ENCODE assay signal across 19 mouse cellular contexts in genomic region chr17:46771025-46771424, GRCm38 (mm10). TPM values are rescaled to one million over a fixed set of nuclear protein-coding genes. Genes with fewer than 3 reads are reported as not detected.
DNase-seq lines count a peak whose midpoint lies in the region; ATAC-seq and TF ChIP-seq lines count a peak whose summit lies in the region.
"Had no signal": no experiment of that assay in that cellular context is flagged by ENCODE, and none has a peak within 500 bp of the region (broad histone marks: within the 10 kb centered on the region; RNA-seq: fewer than 3 reads in every experiment).

No protein-coding gene starts in this region.

- H3K4me3 ChIP-seq in hindbrain, postnatal 0 days (ENCODE audit: low read length): no peak overlapping the region
- H3K4me3 ChIP-seq in hindbrain, embryonic 11.5 days (ENCODE audit: low read depth, low read length): no peak overlapping the region
- no peak overlapping the region for H3K4me3 ChIP-seq in lung, postnatal 0 days (ENCODE audit: low read depth, low read length)

- TF ChIP-seq EP300 in lung, postnatal 0 days (IDR thresholded peaks at IDR 0.05): no peak

- no peak overlapping the region for H3K9ac ChIP-seq in hindbrain, postnatal 0 days (replicated peaks; ENCODE audit: low read length)
- no peak overlapping the region for H3K9ac ChIP-seq in hindbrain, embryonic 11.5 days (ENCODE audit: low read depth, low read length)
- H3K9ac ChIP-seq in lung, postnatal 0 days (replicated peaks; ENCODE audit: low read depth): no peak overlapping the region

- no peaks in the 10 kb centered on the region for H3K9me3 ChIP-seq in hindbrain, postnatal 0 days (ENCODE audit: low read length)
- H3K9me3 ChIP-seq in hindbrain, embryonic 11.5 days (ENCODE audit: control insufficient read depth, low read length): no peaks in the 10 kb centered on the region
- no peaks in the 10 kb centered on the region for H3K9me3 ChIP-seq in lung, postnatal 0 days (ENCODE audit: low read length)
- H3K9me3 ChIP-seq: embryonic facial prominence, embryonic 10.5 days; G1E; limb, embryonic 13.5 days; midbrain, embryonic 10.5 days had no signal

- WGBS in hindbrain, postnatal 0 days: 73% methylated on average over 4 of the region's 4 CpGs
- WGBS in hindbrain, embryonic 11.5 days: 88% methylated on average over 4 of the region's 4 CpGs
- WGBS in lung, postnatal 0 days: 88% methylated on average over 4 of the region's 4 CpGs

- H3K4me1 ChIP-seq in hindbrain, postnatal 0 days (ENCODE audit: insufficient read depth, low read length): no peaks in the 10 kb centered on the region; the same call in 1 of the 2 replicates
- 0 out of 2 replicates have a peak, but pooled peaks cover 3% of the 10 kb centered on the region for H3K4me1 ChIP-seq in hindbrain, embryonic 11.5 days (replicated peaks; ENCODE audit: control insufficient read depth, insufficient read depth, low read length)
- H3K4me1 ChIP-seq in lung, postnatal 0 days (ENCODE audit: insufficient read depth, low read depth, low read length): peaks cover 3% of the 10 kb centered on the region; the same call in 1 of the 2 replicates

- TF ChIP-seq CTCF in hindbrain, postnatal 0 days (IDR thresholded peaks at IDR 0.05; ENCODE audit: low read depth): peak; percentile 55
- peak; percentile 39 for TF ChIP-seq CTCF in lung, postnatal 0 days (IDR thresholded peaks at IDR 0.05)

- DNase-seq in cerebellum, postnatal 14 days: peak; percentile 25 to 40
- no peak for DNase-seq in cerebellum, adult 8-10 months
- DNase-seq in hindbrain, postnatal 0 days (ENCODE audit: low spot score): peak; percentile 40
- no peak for DNase-seq in hindbrain, embryonic 11.5 days (ENCODE audit: low spot score)
- DNase-seq in lung, postnatal 0 days (ENCODE audit: low spot score): no peak
- DNase-seq in lung, postnatal 10 days: no peak
- peak; percentile 26 for DNase-seq in retina, embryonic 14.5 days (ENCODE audit: low spot score)
- DNase-seq: adrenal gland, postnatal 10 days; B cell, adult 2 months; cerebellum, adult 18-20 months; kidney, adult 18-20 months; right cerebral cortex, adult 18-20 months; spleen, adult 18-20 months had no signal

- no peak overlapping the region for H3K27ac ChIP-seq in hindbrain, postnatal 0 days
- H3K27ac ChIP-seq in hindbrain, embryonic 11.5 days (ENCODE audit: low read depth, low read length): no peak overlapping the region
- no peak overlapping the region for H3K27ac ChIP-seq in lung, postnatal 0 days (ENCODE audit: low read length)

- no peak for ATAC-seq in hindbrain, postnatal 0 days
- no peak for ATAC-seq in hindbrain, embryonic 11.5 days (ENCODE audit: low FRiP score)
- no peak for ATAC-seq in lung, postnatal 0 days
- no peak for ATAC-seq in erythroblast, adult 5-6 weeks (replicated peaks; ENCODE audit: low FRiP score, poor library complexity, severe bottlenecking)

- H3K36me3 ChIP-seq in hindbrain, postnatal 0 days (ENCODE audit: insufficient read depth, low read length): peaks cover 15% of the 10 kb centered on the region
- 0 out of 2 replicates have a peak, but pooled peaks cover 2% of the 10 kb centered on the region for H3K36me3 ChIP-seq in hindbrain, embryonic 11.5 days (ENCODE audit: control insufficient read depth, insufficient read depth, low read length)
- 0 out of 2 replicates have a peak, but pooled peaks cover 10% of the 10 kb centered on the region for H3K36me3 ChIP-seq in lung, postnatal 0 days (ENCODE audit: insufficient read depth, low read length)

- H3K27me3 ChIP-seq in hindbrain, postnatal 0 days (ENCODE audit: insufficient read depth, low read length): no peaks in the 10 kb centered on the region
- H3K27me3 ChIP-seq in hindbrain, embryonic 11.5 days (ENCODE audit: control insufficient read depth, insufficient read depth, low read length): no peaks in the 10 kb centered on the region
- H3K27me3 ChIP-seq in lung, postnatal 0 days (replicated peaks; ENCODE audit: insufficient read depth, low read length): no peaks in the 10 kb centered on the region
- H3K27me3 ChIP-seq: limb, embryonic 13.5 days had no signal

- H3K4me2 ChIP-seq in hindbrain, postnatal 0 days (ENCODE audit: low read depth, low read length): no peak overlapping the region
- H3K4me2 ChIP-seq in hindbrain, embryonic 11.5 days (replicated peaks; ENCODE audit: low read depth, low read length): no peak overlapping the region
- no peak overlapping the region for H3K4me2 ChIP-seq in lung, postnatal 0 days (replicated peaks; ENCODE audit: low read depth, low read length)

RNA-seq across cellular contexts. Expression of gene 2310039H08Rik, which starts 1.4 kb away (rescaled TPM):
- total RNA-seq in hindbrain, postnatal 0 days (2014; rRNA removed): 44.9 and 46.4 TPM in 2 replicates
- polyA plus RNA-seq in hindbrain, postnatal 0 days (2015; fragmentation: Nextera tagmentation; extraction: Ambion mirVana): 64.7 TPM in 2 replicates
- 48.4 and 49.2 TPM in 2 replicates for polyA plus RNA-seq in hindbrain, embryonic 11.5 days (2014; fragmentation: Nextera tagmentation; extraction: Ambion mirVana)
- 73.9 and 80.1 TPM in 2 replicates for polyA plus RNA-seq in lung, postnatal 0 days (2015; fragmentation: Nextera tagmentation; extraction: Ambion mirVana)
- total RNA-seq in erythroblast, adult 5-6 weeks (2015; ENCODE audit: low replicate concordance): 5.6 and 7.5 TPM in 2 replicates
- total RNA-seq in erythroblast, adult 5-6 weeks (2017; ENCODE audit: low replicate concordance): 0.34 TPM in 1 of 2 replicates, not detected in the other

RNA-seq across cellular contexts. Expression of gene Ptcra, which starts 7.5 kb away (rescaled TPM):
- not detected in 2 replicates for total RNA-seq in hindbrain, postnatal 0 days (2014; rRNA removed)
- polyA plus RNA-seq in hindbrain, postnatal 0 days (2015; fragmentation: Nextera tagmentation; extraction: Ambion mirVana): 0.11 and 0.42 TPM in 2 replicates
- 0.34 and 0.53 TPM in 2 replicates for polyA plus RNA-seq in hindbrain, embryonic 11.5 days (2014; fragmentation: Nextera tagmentation; extraction: Ambion mirVana)
- polyA plus RNA-seq in lung, postnatal 0 days (2015; fragmentation: Nextera tagmentation; extraction: Ambion mirVana): 0.14 TPM in 1 of 2 replicates, not detected in the other
- not detected in 2 replicates for total RNA-seq in erythroblast, adult 5-6 weeks (2015; ENCODE audit: low replicate concordance)
- not detected in 2 replicates for total RNA-seq in erythroblast, adult 5-6 weeks (2017; ENCODE audit: low replicate concordance)
- total RNA-seq: adrenal gland, postnatal 10 days had no signal
- polyA plus RNA-seq: gonadal fat pad, adult 2 months had no signal

RNA-seq across cellular contexts. Expression of gene Rpl7l1, which starts 11.4 kb away (rescaled TPM):
- total RNA-seq in hindbrain, postnatal 0 days (2014; rRNA removed): 39.4 and 39.8 TPM in 2 replicates
- polyA plus RNA-seq in hindbrain, postnatal 0 days (2015; fragmentation: Nextera tagmentation; extraction: Ambion mirVana): 72.1 and 80.0 TPM in 2 replicates
- polyA plus RNA-seq in hindbrain, embryonic 11.5 days (2014; fragmentation: Nextera tagmentation; extraction: Ambion mirVana): 149 and 155 TPM in 2 replicates
- 83.2 and 83.7 TPM in 2 replicates for polyA plus RNA-seq in lung, postnatal 0 days (2015; fragmentation: Nextera tagmentation; extraction: Ambion mirVana)
- 21.1 and 22.7 TPM in 2 replicates for total RNA-seq in erythroblast, adult 5-6 weeks (2015; ENCODE audit: low replicate concordance)
- 19.1 and 46.3 TPM in 2 replicates for total RNA-seq in erythroblast, adult 5-6 weeks (2017; ENCODE audit: low replicate concordance)

RNA-seq across cellular contexts. Expression of gene Cnpy3, which starts 19.0 kb away (rescaled TPM):
- total RNA-seq in hindbrain, postnatal 0 days (2014; rRNA removed): 79.1 and 88.9 TPM in 2 replicates
- polyA plus RNA-seq in hindbrain, postnatal 0 days (2015; fragmentation: Nextera tagmentation; extraction: Ambion mirVana): 70.9 and 72.4 TPM in 2 replicates
- polyA plus RNA-seq in hindbrain, embryonic 11.5 days (2014; fragmentation: Nextera tagmentation; extraction: Ambion mirVana): 53.4 and 53.9 TPM in 2 replicates
- 44.1 and 47.0 TPM in 2 replicates for polyA plus RNA-seq in lung, postnatal 0 days (2015; fragmentation: Nextera tagmentation; extraction: Ambion mirVana)
- total RNA-seq in erythroblast, adult 5-6 weeks (2015; ENCODE audit: low replicate concordance): 6.9 and 8.8 TPM in 2 replicates
- 7.7 and 18.2 TPM in 2 replicates for total RNA-seq in erythroblast, adult 5-6 weeks (2017; ENCODE audit: low replicate concordance)

RNA-seq across cellular contexts. Expression of gene Gnmt, which starts 42.1 kb away (rescaled TPM):
- 0.25 and 1.2 TPM in 2 replicates for total RNA-seq in hindbrain, postnatal 0 days (2014; rRNA removed)
- polyA plus RNA-seq in hindbrain, postnatal 0 days (2015; fragmentation: Nextera tagmentation; extraction: Ambion mirVana): 5.6 and 6.4 TPM in 2 replicates
- 0.40 and 0.48 TPM in 2 replicates for polyA plus RNA-seq in hindbrain, embryonic 11.5 days (2014; fragmentation: Nextera tagmentation; extraction: Ambion mirVana)
- polyA plus RNA-seq in lung, postnatal 0 days (2015; fragmentation: Nextera tagmentation; extraction: Ambion mirVana): 13.0 and 14.9 TPM in 2 replicates
- not detected in 2 replicates for total RNA-seq in erythroblast, adult 5-6 weeks (2015; ENCODE audit: low replicate concordance)
- not detected in 2 replicates for total RNA-seq in erythroblast, adult 5-6 weeks (2017; ENCODE audit: low replicate concordance)
- total RNA-seq: G1E had no signal

Comparison
In these comparisons a context has a peak if more than half of its experiments do, and no peak if none do; other contexts are left out.
1. DNase-seq: peak in cerebellum, postnatal 14 days (2 of 2), hindbrain, postnatal 0 days (single experiment) and retina, embryonic 14.5 days (single experiment); none in cerebellum, adult 8-10 months (single experiment), hindbrain, embryonic 11.5 days (single experiment), lung, postnatal 0 days (single experiment) and lung, postnatal 10 days (single experiment).